Mouse (Mus musculus) thymus, adult 2 months (tissue): ENCODE results near the gene Clk3. TPM values are rescaled to one million over a fixed set of nuclear protein-coding genes. Genes with fewer than 3 reads are reported as not detected.

Experiments
- DNase-seq: peaks from one replicate; pipeline ENCODE4 v3.0.0; 2021
- H3K27ac ChIP-seq: fragments of 200-500 bp; 2 replicates; pipeline ENCODE4 v1.5.1; 2012; ENCODE audit warnings: low read length, control low read depth; ENCODE audit not compliant: control insufficient read depth, insufficient read depth
- H3K27me3 ChIP-seq: fragments of 200-500 bp; 2 replicates; pipeline ENCODE4 v1.6.1; 2012; ENCODE audit warnings: mild to moderate bottlenecking, low read length, moderate library complexity, mixed read lengths; ENCODE audit not compliant: control insufficient read depth, insufficient read depth
- H3K36me3 ChIP-seq: fragments of 200-500 bp; 2 replicates; pipeline ENCODE4 v1.6.1; 2012; ENCODE audit warnings: mild to moderate bottlenecking, low read length, moderate library complexity; ENCODE audit not compliant: control insufficient read depth, insufficient read depth
- H3K4me1 ChIP-seq: fragments of 200-500 bp; replicated peaks from 2 replicates; pipeline ENCODE4 v1.6.1; 2012; ENCODE audit warnings: low read length; ENCODE audit not compliant: control insufficient read depth, insufficient read depth
- H3K4me3 ChIP-seq: fragments of 200-500 bp; 2 replicates; pipeline ENCODE4 v1.5.1; 2012; ENCODE audit warnings: mild to moderate bottlenecking, low read length, control low read depth, moderate library complexity; ENCODE audit not compliant: control insufficient read depth, insufficient read depth
- CTCF ChIP-seq: fragments of 200-500 bp; IDR thresholded peaks from 2 replicates; pipeline ENCODE4 v1.5.1; 2012; ENCODE audit warnings: mild to moderate bottlenecking, control low read depth, low read length, moderate library complexity, borderline replicate concordance; ENCODE audit not compliant: control insufficient read depth, poor library complexity, insufficient read depth; ENCODE audit errors: extremely low read depth
- POLR2A ChIP-seq: fragments of 200-500 bp; IDR thresholded peaks from 2 replicates; pipeline ENCODE4 v1.6.1; 2012; ENCODE audit warnings: mild to moderate bottlenecking, low read length, control low read depth, moderate library complexity; ENCODE audit not compliant: control insufficient read depth, poor library complexity, insufficient read depth; ENCODE audit errors: extremely low read depth
- WGBS: fragments of 180-500 bp; shearing (Covaris S2); methylation state at CpG from one replicate; pipeline ENCODE4 v1.1.7; 2018; 5-methylcytosine and 5-hydroxymethylcytosine counted together
- polyA plus RNA-seq: library from polyadenylated mRNA; depleted of rRNA; stranded (reverse); fragments of >200 nt; gene quantifications from 2 replicates; pipeline ENCODE4 v1.2.3, GENCODE M21; 2012

Clk3 gene
- polyA plus RNA-seq, 1 experiment = 762 TPM

DNA sequence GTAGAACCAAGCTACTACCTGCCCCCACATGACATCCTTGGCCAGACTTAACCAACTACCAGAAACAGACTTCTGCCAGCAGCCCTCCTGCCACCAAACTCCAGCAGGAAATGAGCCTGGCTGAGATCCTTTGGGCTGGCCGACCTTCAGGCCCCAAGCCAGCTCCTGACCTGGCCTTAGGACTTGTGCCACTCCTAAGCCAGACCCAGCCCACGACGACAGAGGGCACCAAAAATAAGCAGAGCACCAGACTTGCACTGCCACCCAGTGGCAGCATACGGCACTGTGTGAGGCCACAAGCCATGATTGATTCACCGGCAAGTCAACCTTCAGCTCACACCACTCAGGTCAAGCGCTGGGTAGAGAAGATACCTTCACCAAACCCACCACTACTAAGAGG, 6.4 kb downstream of the Clk3 start:
- TF ChIP-seq CTCF (peak; percentile 93), POLR2A (no peak)
- WGBS = 24% methylated on average over 6 of the region's 6 CpGs
- Histone ChIP-seq H3K4me3 (no peak overlapping the region), H3K36me3 (peaks cover 70% of the 10 kb centered on the region), H3K27me3 (no peaks in the 10 kb centered on the region), H3K27ac (no peak overlapping the region), H3K4me1 (peaks cover 26% of the 10 kb centered on the region)
- DNase-seq = peak; percentile 75

DNA sequence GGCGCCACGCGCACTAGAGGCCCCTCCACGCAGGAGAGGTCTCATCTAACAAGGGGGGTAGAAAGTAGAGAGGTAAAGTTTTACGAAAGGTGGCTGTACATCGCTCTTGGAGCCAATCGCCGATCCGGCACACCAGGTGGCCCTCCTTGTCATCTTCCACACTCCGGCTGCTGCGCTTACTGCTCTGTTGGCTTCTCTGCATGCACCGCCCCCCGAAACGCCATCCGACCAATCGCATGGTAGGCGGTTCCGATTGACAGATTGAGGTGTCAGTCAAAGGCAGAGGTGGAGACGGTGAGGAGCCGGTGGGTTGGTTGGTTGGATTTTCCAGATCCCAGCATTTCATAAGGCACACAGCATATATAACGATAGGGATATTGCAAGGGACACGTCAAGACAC, 7.1 kb downstream of the Clk3 start:
- 98% methylated on average over 22 of the region's 22 CpGs for WGBS
- DNase-seq = no peak
- TF ChIP-seq CTCF (no peak), POLR2A (no peak)
- H3K4me3 ChIP-seq = no peak overlapping the region
- peaks cover 77% of the 10 kb centered on the region for H3K36me3 ChIP-seq
- no peaks in the 10 kb centered on the region for H3K27me3 ChIP-seq
- no peak overlapping the region for H3K27ac ChIP-seq
- peaks cover 26% of the 10 kb centered on the region for H3K4me1 ChIP-seq

DNA sequence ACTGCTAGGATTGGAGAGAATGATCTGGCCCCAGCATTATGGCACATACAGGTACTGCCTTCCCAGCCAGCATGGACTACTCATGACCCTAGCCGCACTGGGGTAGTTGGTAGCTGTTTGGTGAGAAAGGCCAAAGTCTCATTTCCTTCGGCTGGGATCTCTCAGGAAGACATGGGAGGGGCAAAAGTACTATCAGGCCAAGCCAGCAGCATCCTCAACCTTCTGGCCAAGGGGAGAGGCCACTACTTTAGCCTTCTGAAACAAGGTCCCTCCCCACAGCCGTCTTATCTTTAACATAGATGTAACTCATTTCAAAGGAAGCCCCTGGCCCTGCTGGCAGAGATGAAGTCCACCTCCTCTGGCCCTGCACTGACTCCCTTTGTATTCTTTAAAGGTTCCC, 8.1 kb downstream of the Clk3 start:
- no peak for TF ChIP-seq CTCF
- no peak for TF ChIP-seq POLR2A
- peaks cover 87% of the 10 kb centered on the region for H3K36me3 ChIP-seq
- DNase-seq = no peak
- no peaks in the 10 kb centered on the region for H3K27me3 ChIP-seq
- H3K4me1 ChIP-seq = peaks cover 23% of the 10 kb centered on the region
- 97% methylated on average over 3 of the region's 3 CpGs for WGBS
- H3K4me3 ChIP-seq = no peak overlapping the region
- H3K27ac ChIP-seq = no peak overlapping the region

DNA sequence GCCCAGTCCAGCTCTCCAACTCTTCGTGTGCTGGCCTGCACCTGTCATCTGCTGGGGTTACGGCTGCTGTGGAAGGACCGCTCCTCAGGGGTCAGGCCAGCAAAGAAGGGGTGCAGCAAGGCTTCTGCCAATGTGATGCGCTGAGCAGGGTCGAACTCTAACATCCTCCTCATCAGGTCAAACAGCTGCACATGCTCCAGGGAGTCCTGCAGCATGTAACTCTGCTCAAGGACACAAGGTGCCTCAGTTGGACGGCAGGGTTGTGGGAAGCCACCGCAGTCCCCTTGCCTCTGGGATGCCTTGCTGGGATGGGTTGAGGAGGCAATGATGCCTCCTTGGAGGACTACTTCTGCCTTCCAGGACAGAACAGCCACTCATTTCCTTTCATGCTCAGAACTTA, 14.8 kb downstream of the Clk3 start:
- TF ChIP-seq CTCF = no peak
- no peak for TF ChIP-seq POLR2A
- Histone ChIP-seq H3K27me3 (no peaks in the 10 kb centered on the region), H3K36me3 (peaks cover 94% of the 10 kb centered on the region), H3K27ac (no peak overlapping the region), H3K4me1 (no peaks in the 10 kb centered on the region), H3K4me3 (no peak overlapping the region)
- DNase-seq = no peak
- WGBS = 97% methylated on average over 7 of the region's 7 CpGs

DNA sequence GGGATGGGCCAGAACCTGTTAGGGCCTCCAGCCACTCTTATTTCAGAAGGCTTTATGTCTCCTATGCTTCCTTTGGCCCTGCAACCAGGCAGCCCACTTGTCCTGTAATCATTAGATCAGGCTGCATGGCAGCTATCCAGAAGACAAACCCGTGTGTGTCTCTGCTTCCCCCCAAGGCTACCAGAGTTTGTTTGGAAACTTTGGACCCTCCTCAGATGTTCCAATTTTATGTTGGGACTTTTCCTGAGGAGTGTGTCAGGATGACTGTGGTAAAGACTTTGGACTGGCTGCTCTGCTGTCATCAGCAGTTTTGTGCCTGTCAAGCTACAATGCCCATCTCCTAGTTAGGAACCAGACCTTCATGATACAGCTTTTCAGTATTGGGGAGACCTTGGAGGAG, 16.8 kb downstream of the Clk3 start:
- H3K4me1 ChIP-seq = no peaks in the 10 kb centered on the region
- no peak for DNase-seq
- no peak for TF ChIP-seq CTCF
- no peak for TF ChIP-seq POLR2A
- peaks cover 90% of the 10 kb centered on the region for H3K36me3 ChIP-seq
- WGBS = 85% methylated on average over 1 of the region's 1 CpGs
- H3K27ac ChIP-seq = no peak overlapping the region
- no peak overlapping the region for H3K4me3 ChIP-seq
- H3K27me3 ChIP-seq = no peaks in the 10 kb centered on the region

DNA sequence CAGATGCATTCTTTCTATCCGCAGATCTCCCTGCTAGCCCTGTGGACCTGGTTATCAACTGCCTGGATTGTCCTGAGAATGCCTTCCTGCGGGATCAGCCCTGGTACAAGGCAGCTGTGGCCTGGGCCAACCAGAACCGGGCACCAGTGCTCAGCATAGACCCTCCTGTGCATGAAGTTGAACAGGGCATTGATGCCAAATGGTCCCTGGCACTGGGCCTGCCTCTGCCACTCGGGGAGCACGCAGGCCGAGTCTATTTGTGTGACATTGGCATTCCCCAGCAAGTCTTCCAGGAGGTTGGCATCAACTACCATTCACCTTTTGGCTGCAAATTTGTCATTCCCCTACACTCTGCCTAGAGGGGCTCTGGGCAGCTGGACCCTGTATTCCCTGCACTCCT, 17.5 kb downstream of the Clk3 start:
- Histone ChIP-seq H3K36me3 (peaks cover 83% of the 10 kb centered on the region), H3K4me3 (no peak overlapping the region), H3K27ac (no peak overlapping the region), H3K27me3 (no peaks in the 10 kb centered on the region), H3K4me1 (no peaks in the 10 kb centered on the region)
- DNase-seq = no peak
- over 99% methylated on average over 6 of the region's 6 CpGs for WGBS
- TF ChIP-seq CTCF (no peak), POLR2A (no peak)

DNA sequence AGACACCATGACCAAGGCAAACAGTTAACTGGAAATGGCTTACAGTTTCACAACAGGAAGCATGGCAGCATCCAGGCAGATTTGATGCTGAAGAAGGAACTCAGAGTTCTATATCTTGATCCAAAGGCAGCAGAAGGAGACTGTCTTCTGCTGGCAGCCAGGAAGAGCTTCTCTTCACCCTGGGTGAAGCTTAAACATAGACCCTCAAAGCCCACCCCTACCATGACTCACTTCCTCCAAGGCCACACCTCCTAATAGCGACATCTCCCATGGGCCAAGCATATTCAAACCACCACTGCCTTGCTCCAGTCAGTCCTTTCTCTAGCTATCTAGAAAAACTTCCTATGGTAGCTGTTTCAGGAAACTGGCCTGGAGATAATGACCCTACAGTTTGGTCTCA, 18.6 kb downstream of the Clk3 start:
- no peak overlapping the region for H3K27ac ChIP-seq
- H3K27me3 ChIP-seq = no peaks in the 10 kb centered on the region
- H3K4me1 ChIP-seq = no peaks in the 10 kb centered on the region
- no peak overlapping the region for H3K4me3 ChIP-seq
- TF ChIP-seq CTCF = no peak
- no peak for TF ChIP-seq POLR2A
- DNase-seq = no peak
- 100% methylated on average over 1 of the region's 1 CpGs for WGBS
- peaks cover 77% of the 10 kb centered on the region for H3K36me3 ChIP-seq
